Mouse (Mus musculus): ENCODE data around the gene Tssk1.

Gene Tssk1

GRCm38 (mm10) chr16:17945081-17945831 is 51.2 kb downstream of the Tssk1 start:
- DNase-seq (ENCODE audit: low spot score) = no peak
